Mouse (Mus musculus): ENCODE measurements around the gene Ppp2r5b. TPM values are rescaled to one million over a fixed set of nuclear protein-coding genes. Genes with fewer than 3 reads are reported as not detected.

Ppp2r5b gene
- 10 to 100 TPM; 25.7 to 33.0 TPM for total RNA-seq (2023)

GRCm38 (mm10) chr19:6235084-6236052, at the start of gene Ppp2r5b:
Gene Ppp2r5b (minus strand): TSS chr19:6235872.

GRCm38 (mm10) chr19:6276426-6277421, 41.1 kb upstream of the Ppp2r5b start, which contains the start of gene Ehd1:
Gene Ehd1 (plus strand): TSS chr19:6276725.

GRCm38 (mm10) chr19:6241274-6242107, 5.8 kb upstream of the Ppp2r5b start, which contains the start of gene Atg2a:
Gene Atg2a (plus strand): TSS chr19:6241668.

GRCm38 (mm10) chr19:6226135-6226534, 9.5 kb downstream of the Ppp2r5b start, which contains the start of gene Gpha2:
Gene Gpha2 (plus strand): TSS chr19:6226380.

GRCm38 (mm10) chr19:6184131-6184530, 51.5 kb downstream of the Ppp2r5b start, which contains the start of gene Majin:
Gene Majin (plus strand): TSS chr19:6184388.

Other genes starting within 250 kb of the Ppp2r5b start
- gene Slc22a20, start 249.7 kb downstream of the Ppp2r5b start, total RNA-seq (2023): not detected
- 100 to 1,000 TPM in 1 of 2 experiments, 10 to 100 TPM in 1; 97.9 to 103 TPM for gene Capn1, start 220.0 kb downstream of the Ppp2r5b start, total RNA-seq (2023)
- gene Syvn1, start 189.3 kb downstream of the Ppp2r5b start, total RNA-seq (2023): 100 to 1,000 TPM; 205 to 221 TPM
- gene Mrpl49, start 178.1 kb downstream of the Ppp2r5b start, total RNA-seq (2023): 10 to 100 TPM; 24.4 to 30.4 TPM
- gene Fau, start 178.0 kb downstream of the Ppp2r5b start, total RNA-seq (2023): 1,000 to 10,000 TPM; 3,281 to 3,326 TPM
- gene Znhit2, start 174.7 kb downstream of the Ppp2r5b start, total RNA-seq (2023): 10 to 100 TPM; 11.5 to 17.8 TPM
- 10 to 100 TPM; 11.2 to 16.4 TPM for gene Tm7sf2, start 167.5 kb downstream of the Ppp2r5b start, total RNA-seq (2023)
- 100 to 1,000 TPM in 1 of 2 experiments, 10 to 100 TPM in 1; 83.4 to 105 TPM for gene Vps51, start 158.6 kb downstream of the Ppp2r5b start, total RNA-seq (2023)
- gene Tmem262, start 155.8 kb downstream of the Ppp2r5b start, total RNA-seq (2023): not detected
- gene Gm28374, start 153.6 kb downstream of the Ppp2r5b start, total RNA-seq (2023): not detected
- gene Zfpl1, start 150.9 kb downstream of the Ppp2r5b start, total RNA-seq (2023): 10 to 100 TPM; 51.4 to 65.8 TPM
- gene Cdca5, start 150.9 kb downstream of the Ppp2r5b start, total RNA-seq (2023): 1 to 10 TPM; 1.6 TPM
- not detected for gene AC131692.1, start 141.5 kb downstream of the Ppp2r5b start, total RNA-seq (2023)
- gene Naaladl1, start 130.1 kb downstream of the Ppp2r5b start, total RNA-seq (2023): not detected
- 1 to 10 TPM; 8.8 to 10.0 TPM for gene Sac3d1, start 117.2 kb downstream of the Ppp2r5b start, total RNA-seq (2023)
- 10 to 100 TPM; 41.1 to 46.7 TPM for gene Snx15, start 107.6 kb downstream of the Ppp2r5b start, total RNA-seq (2023)
- not detected for gene Batf2, start 94.9 kb downstream of the Ppp2r5b start, total RNA-seq (2023)
- gene Arl2, start 94.3 kb downstream of the Ppp2r5b start, total RNA-seq (2023): 10 to 100 TPM; 31.4 to 32.2 TPM
- gene Majin, start 51.5 kb downstream of the Ppp2r5b start, total RNA-seq (2023): not detected
- gene Gpha2, start 9.5 kb downstream of the Ppp2r5b start, total RNA-seq (2023): not detected
- gene Atg2a, start 5.8 kb upstream of the Ppp2r5b start, total RNA-seq (2023): 100 to 1,000 TPM; 105 to 123 TPM
- gene Ehd1, start 40.9 kb upstream of the Ppp2r5b start, total RNA-seq (2023): 100 to 1,000 TPM; 212 to 217 TPM
- 1 to 10 TPM; 8.0 to 9.0 TPM for gene Cdc42bpg, start 70.6 kb upstream of the Ppp2r5b start, total RNA-seq (2023)
- gene Men1, start 99.1 kb upstream of the Ppp2r5b start, total RNA-seq (2023): 10 to 100 TPM; 42.3 to 45.0 TPM
- gene Map4k2, start 105.3 kb upstream of the Ppp2r5b start, total RNA-seq (2023): 100 to 1,000 TPM; 638 TPM
- 1,000 to 10,000 TPM in 1 of 2 experiments, 100 to 1,000 TPM in 1; 928 to 1,009 TPM for gene Sf1, start 127.8 kb upstream of the Ppp2r5b start, total RNA-seq (2023)
- 10 to 100 TPM; 17.5 to 19.3 TPM for gene Pygm, start 148.5 kb upstream of the Ppp2r5b start, total RNA-seq (2023)
- 100 to 1,000 TPM; 737 to 900 TPM for gene Rasgrp2, start 163.5 kb upstream of the Ppp2r5b start, total RNA-seq (2023)
- 1 to 10 TPM in 1 of 2 experiments, under 1 TPM in 1; 0.70 to 1.1 TPM for gene Nrxn2, start 182.9 kb upstream of the Ppp2r5b start, total RNA-seq (2023)